In the genomic region with DNA sequence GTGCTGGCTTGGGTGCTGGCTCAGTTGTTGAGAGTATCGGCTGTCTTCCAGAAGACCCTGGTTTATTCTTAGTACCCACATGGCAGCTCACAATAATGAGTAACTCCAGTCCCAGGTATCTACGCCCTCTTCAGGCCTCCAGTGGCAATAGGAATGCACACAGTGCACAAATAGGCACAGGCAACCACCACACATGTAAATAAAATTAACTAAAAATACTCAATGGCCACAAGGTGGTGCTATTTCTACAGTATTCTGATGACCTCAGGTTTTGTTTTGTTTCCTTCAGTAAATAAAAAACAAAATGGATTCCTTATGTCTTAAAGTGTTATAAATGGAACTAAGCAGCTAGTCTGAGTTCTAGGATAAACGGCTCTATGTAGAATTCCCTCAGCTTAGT, we compare ENCODE assay signal across 9 mouse cellular contexts. TPM values are rescaled to one million over a fixed set of nuclear protein-coding genes. Genes with fewer than 3 reads are reported as not detected.
DNase-seq lines count a peak whose midpoint lies in the region; ATAC-seq and TF ChIP-seq lines count a peak whose summit lies in the region.
"Had no signal": no experiment of that assay in that cellular context is flagged by ENCODE, and none has a peak within 500 bp of the region (broad histone marks: within the 10 kb centered on the region; RNA-seq: fewer than 3 reads in every experiment).

No protein-coding gene starts in this region.

- no peaks in the 10 kb centered on the region for H3K9me3 ChIP-seq in ES-E14 (ENCODE audit: control insufficient read depth, insufficient read depth, low read depth, low read length)
- no peaks in the 10 kb centered on the region for H3K9me3 ChIP-seq in embryonic facial prominence, embryonic 13.5 days
- H3K9me3 ChIP-seq: lung, embryonic 15.5 days had no signal

- in situ Hi-C loops in ES-E14 (cut with MboI; ENCODE audit: low sequenced_read_pairs in 2 of 2, unreplicated experiment in 2 of 2) = no loop called here

- H3K4me1 ChIP-seq in ES-E14 (ENCODE audit: control insufficient read depth in 2 of 2, insufficient read depth in 2 of 2, low read length in 2 of 2, poor library complexity in 1 of 2) = no peaks in the 10 kb centered on the region
- no peaks in the 10 kb centered on the region for H3K4me1 ChIP-seq in embryonic facial prominence, embryonic 13.5 days
- H3K4me1 ChIP-seq: lung, embryonic 15.5 days had no signal

- no peak overlapping the region for H3K27ac ChIP-seq in ES-E14 (ENCODE audit: insufficient read depth, low read depth, low read length, poor library complexity, severe bottlenecking)
- H3K27ac ChIP-seq in embryonic facial prominence, embryonic 13.5 days = peak overlapping the region; percentile 23; the same call in 1 of the 2 replicates
- H3K27ac ChIP-seq: lung, embryonic 15.5 days had no signal

- peaks cover 21% of the 10 kb centered on the region for H3K36me3 ChIP-seq in ES-E14 (ENCODE audit: control insufficient read depth, insufficient read depth, low read length, poor library complexity, severe bottlenecking)
- peaks cover 69% of the 10 kb centered on the region for H3K36me3 ChIP-seq in embryonic facial prominence, embryonic 13.5 days

- H3K4me3 ChIP-seq in ES-E14 (ENCODE audit: insufficient read depth in 1 of 2, low read depth in 1 of 2, low read length in 2 of 2, poor library complexity in 1 of 2, severe bottlenecking in 1 of 2) = no peak overlapping the region
- no peak overlapping the region for H3K4me3 ChIP-seq in embryonic facial prominence, embryonic 13.5 days
- H3K4me3 ChIP-seq: lung, embryonic 15.5 days had no signal

- H3K9ac ChIP-seq in ES-E14 (ENCODE audit: insufficient read depth, low read depth, low read length, poor library complexity, severe bottlenecking) = no peak overlapping the region
- no peak overlapping the region for H3K9ac ChIP-seq in embryonic facial prominence, embryonic 13.5 days
- H3K9ac ChIP-seq: lung, embryonic 15.5 days had no signal

- DNase-seq in heart, adult 8-10 months (ENCODE audit: low spot score) = peak; percentile 38
- DNase-seq in heart, postnatal 25 days (ENCODE audit: low spot score) = no peak
- DNase-seq in 3134 (ENCODE audit: extremely low read depth, insufficient read length, low spot score) (peak; percentile 19), ES-E14 (ENCODE audit: low read depth, low spot score) (peak; percentile 45)
- DNase-seq in naive thymus-derived CD4-positive, alpha-beta T cell, adult 2 months (ENCODE audit: low read depth) = peak; percentile 80
- DNase-seq in right cerebral cortex, postnatal 4 days = no peak
- no peak for DNase-seq in left cerebral cortex, adult 18-20 months (ENCODE audit: low spot score in 2 of 2)

- 66% methylated on average over 3 of the region's 3 CpGs for WGBS in embryonic facial prominence, embryonic 13.5 days

- no peak for ATAC-seq in embryonic facial prominence, embryonic 13.5 days (ENCODE audit: insufficient number of reproducible peaks, insufficient read depth, low FRiP score, low TSS enrichment, low read depth)

- intact Hi-C loops in heart, postnatal 25 days (cut with DNase I) = loop anchor here (2.0 to 5.0 kb wide), 2 partner anchors 53 to 89 kb away; no protein-coding TSS in a partner anchor

- H3K27me3 ChIP-seq in embryonic facial prominence, embryonic 13.5 days = no peaks in the 10 kb centered on the region
- H3K27me3 ChIP-seq: lung, embryonic 15.5 days had no signal

- no peak overlapping the region for H3K4me2 ChIP-seq in embryonic facial prominence, embryonic 13.5 days
- H3K4me2 ChIP-seq: lung, embryonic 15.5 days had no signal

TF ChIP-seq in ES-E14, 5 proteins besides CTCF, POLR2A, EP300 and RAD21:
- TF ChIP-seq MAFK (IDR thresholded peaks at IDR 0.05; ENCODE audit: insufficient read depth, low read depth, low read length) = peak; percentile 44; the same call in 1 of the 2 replicates
- no peak for TF ChIP-seq CHD2 (IDR thresholded peaks at IDR 0.05; ENCODE audit: low read depth, low read length)
- no peak for TF ChIP-seq HCFC1 (IDR thresholded peaks at IDR 0.05; ENCODE audit: borderline replicate concordance, insufficient read depth, low read length)
TF ChIP-seq in ES-E14: peak in this region for 1.

RNA-seq across cellular contexts. Expression of a gene that starts 10.7 kb away (rescaled TPM):
- 10 to 100 TPM; 40.2 to 43.4 (median 42.0) TPM for total RNA-seq in heart, adult 8-10 months (2022)
- 10 to 100 TPM; 32.0 to 37.0 TPM for total RNA-seq in heart, postnatal 25 days (2021)
- 11.2 and 11.7 TPM in 2 replicates for total RNA-seq in ES-E14 (2012; rRNA removed)
- polyA plus RNA-seq in embryonic facial prominence, embryonic 13.5 days (2015; fragmentation: Nextera tagmentation; extraction: Ambion mirVana) = 29.4 and 30.6 TPM in 2 replicates
- 10 to 100 TPM; 90.9 to 92.2 TPM for total RNA-seq in left cerebral cortex, adult 18-20 months (2021)

RNA-seq across cellular contexts. Expression of a gene that starts 11.2 kb away (rescaled TPM):
- total RNA-seq in heart, adult 8-10 months (2022) = 100 to 1,000 TPM; 142 to 154 (median 149) TPM
- total RNA-seq in heart, postnatal 25 days (2021) = 100 to 1,000 TPM; 138 to 145 TPM
- total RNA-seq in ES-E14 (2012; rRNA removed) = 168 and 185 TPM in 2 replicates
- polyA plus RNA-seq in embryonic facial prominence, embryonic 13.5 days (2015; fragmentation: Nextera tagmentation; extraction: Ambion mirVana) = 147 and 158 TPM in 2 replicates
- total RNA-seq in left cerebral cortex, adult 18-20 months (2021) = 100 to 1,000 TPM in 1 of 2 experiments, 10 to 100 TPM in 1; 98.4 to 105 TPM

RNA-seq across cellular contexts. Expression of a gene that starts 25.9 kb away (rescaled TPM):
- total RNA-seq in heart, adult 8-10 months (2022) = 10 to 100 TPM; 12.1 to 15.6 (median 12.9) TPM
- total RNA-seq in heart, postnatal 25 days (2021) = 10 to 100 TPM; 14.3 to 14.7 TPM
- total RNA-seq in ES-E14 (2012; rRNA removed) = 74.5 and 78.3 TPM in 2 replicates
- polyA plus RNA-seq in embryonic facial prominence, embryonic 13.5 days (2015; fragmentation: Nextera tagmentation; extraction: Ambion mirVana) = 40.7 and 43.2 TPM in 2 replicates
- 10 to 100 TPM; 20.6 to 22.5 TPM for total RNA-seq in left cerebral cortex, adult 18-20 months (2021)

Comparison
In these comparisons a context has a peak if more than half of its experiments do, and no peak if none do; other contexts are left out.
1. DNase-seq: peak in heart, adult 8-10 months (single experiment), 3134 (single experiment), ES-E14 (single experiment) and naive thymus-derived CD4-positive, alpha-beta T cell, adult 2 months (single experiment); none in heart, postnatal 25 days (single experiment), right cerebral cortex, postnatal 4 days (single experiment) and left cerebral cortex, adult 18-20 months (0 of 2).